Mouse (Mus musculus) telencephalon, adult 2 months (tissue): ENCODE results near the gene Mipol1.
A peak's percentile ranks its signal among the peaks of the same experiment; 100 is the strongest.

ENCODE experiments used
- DNase-seq: peaks from one replicate; pipeline ENCODE4 v3.0.0-alpha.2; 2011; ENCODE audit warnings: low read depth, low spot score

Mipol1 gene

GRCm38 (mm10) chr12:57243671-57244495 lies 13.7 kb downstream of the Mipol1 start:
- DNase-seq = no peak

- DNase-seq = no peak
These were observed 28.3 kb downstream of the Mipol1 start for GRCm38 (mm10) chr12:57258572-57258971.

- no peak for DNase-seq
These were observed 45.2 kb downstream of the Mipol1 start for GRCm38 (mm10) chr12:57275456-57275855.

GRCm38 (mm10) chr12:57281155-57282114 lies 51.2 kb downstream of the Mipol1 start:
- peak; percentile 32 for DNase-seq

GRCm38 (mm10) chr12:57285303-57286059 lies 55.3 kb downstream of the Mipol1 start:
- DNase-seq = no peak

- DNase-seq = no peak
These were observed 77.1 kb downstream of the Mipol1 start for GRCm38 (mm10) chr12:57307337-57307736.

GRCm38 (mm10) chr12:57307748-57308147 lies 77.5 kb downstream of the Mipol1 start:
- DNase-seq = no peak

GRCm38 (mm10) chr12:57339053-57339452 lies 108.8 kb downstream of the Mipol1 start:
- no peak for DNase-seq

GRCm38 (mm10) chr12:57340111-57340510 lies 109.9 kb downstream of the Mipol1 start:
- no peak for DNase-seq

- no peak for DNase-seq
These were observed 132.5 kb downstream of the Mipol1 start for GRCm38 (mm10) chr12:57362732-57363131.

GRCm38 (mm10) chr12:57364027-57364426 lies 133.8 kb downstream of the Mipol1 start:
- no peak for DNase-seq

GRCm38 (mm10) chr12:57371790-57372547 lies 141.7 kb downstream of the Mipol1 start:
- no peak for DNase-seq

- DNase-seq = no peak
These were observed 152.6 kb downstream of the Mipol1 start for GRCm38 (mm10) chr12:57382797-57383196.

GRCm38 (mm10) chr12:57387588-57388292 lies 157.5 kb downstream of the Mipol1 start:
- DNase-seq = no peak

GRCm38 (mm10) chr12:57399547-57399946 lies 169.3 kb downstream of the Mipol1 start:
- no peak for DNase-seq

- DNase-seq = no peak
These were observed 170.0 kb downstream of the Mipol1 start for GRCm38 (mm10) chr12:57400186-57400585.

GRCm38 (mm10) chr12:57401126-57401525 lies 170.9 kb downstream of the Mipol1 start:
- no peak for DNase-seq

GRCm38 (mm10) chr12:57402360-57402759 lies 172.1 kb downstream of the Mipol1 start:
- DNase-seq = no peak

GRCm38 (mm10) chr12:57409976-57410375 lies 179.7 kb downstream of the Mipol1 start:
- no peak for DNase-seq

GRCm38 (mm10) chr12:57413833-57414232 lies 183.6 kb downstream of the Mipol1 start:
- DNase-seq = no peak
